Mouse (Mus musculus) frontal cortex, postnatal 14 days (tissue): ENCODE results near the gene Dpysl4.

ENCODE experiments used
- DNase-seq, 2 experiments: peaks; one replicate each; pipeline ENCODE4 v3.0.0; 2022; ENCODE audit warnings: low spot score in 2 of 2

Gene Dpysl4

GRCm38 (mm10) chr7:139149373-139149772, 63.6 kb downstream of the Dpysl4 start:
- DNase-seq = no peak

- DNase-seq = peak; percentile 46 to 48
Measured at GRCm38 (mm10) chr7:139151116-139151515, 65.3 kb downstream of the Dpysl4 start.
